Mouse (Mus musculus): Measurements from ENCODE around the gene Krt33a. TPM values are rescaled to one million over a fixed set of nuclear protein-coding genes. Genes with fewer than 3 reads are reported as not detected.

The Krt33a gene
- polyA plus RNA-seq, 1 experiment from 2014 or later = not detected

GRCm38 (mm10) chr11:100019466-100019865 is 3.5 kb upstream of the Krt33a start:
- WGBS = 91% methylated on average over 1 of the region's 1 CpGs
- Histone ChIP-seq H3K9ac (ENCODE audit: low read length) (no peak overlapping the region), H3K4me2 (ENCODE audit: low read length) (no peak overlapping the region), H3K4me3 (ENCODE audit: low read depth, low read length) (no peak overlapping the region), H3K4me1 (ENCODE audit: control insufficient read depth, insufficient read depth, low read length) (no peaks in the 10 kb centered on the region), H3K9me3 (replicated peaks; ENCODE audit: control insufficient read depth, low read length) (no peaks in the 10 kb centered on the region), H3K36me3 (ENCODE audit: control insufficient read depth, insufficient read depth, low read length) (no peaks in the 10 kb centered on the region), H3K27ac (ENCODE audit: low read depth, low read length) (no peak overlapping the region), H3K27me3 (replicated peaks; ENCODE audit: control insufficient read depth, insufficient read depth, low read length) (no peaks in the 10 kb centered on the region)
- DNase-seq (ENCODE audit: low spot score) = no peak
- ATAC-seq = no peak

DNA sequence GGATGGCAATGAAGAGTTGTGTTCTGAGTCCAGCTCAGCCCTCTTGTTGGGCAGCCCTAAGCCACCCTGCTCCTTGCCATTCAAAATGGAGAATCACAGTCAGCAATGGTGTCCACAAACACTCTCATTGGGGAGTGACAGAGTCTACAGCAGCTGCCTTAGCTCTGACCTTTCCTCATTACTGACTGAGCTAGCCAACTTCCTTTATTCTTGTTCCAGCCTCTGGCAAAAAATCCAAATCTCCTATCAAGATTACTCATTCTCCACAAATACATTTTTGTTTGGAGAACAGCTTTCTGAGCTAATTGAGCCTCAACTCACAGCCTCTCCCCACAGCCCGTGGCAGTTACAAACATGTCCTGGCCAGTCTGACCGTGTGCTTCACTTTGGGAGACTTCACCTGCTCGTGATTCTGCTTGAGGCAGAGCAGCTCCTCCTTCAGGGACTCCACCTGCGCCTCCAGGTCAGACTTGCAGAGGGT is 2.3 kb downstream of the Krt33a start:
- H3K4me1 ChIP-seq (ENCODE audit: control insufficient read depth, insufficient read depth, low read length) = no peaks in the 10 kb centered on the region
- H3K36me3 ChIP-seq (ENCODE audit: control insufficient read depth, insufficient read depth, low read length) = no peaks in the 10 kb centered on the region
- no peak overlapping the region for H3K4me3 ChIP-seq (ENCODE audit: low read depth, low read length)
- no peak overlapping the region for H3K27ac ChIP-seq (ENCODE audit: low read depth, low read length)
- no peaks in the 10 kb centered on the region for H3K9me3 ChIP-seq (replicated peaks; ENCODE audit: control insufficient read depth, low read length)
- ATAC-seq (no peak), DNase-seq (ENCODE audit: low spot score) (no peak)
- no peaks in the 10 kb centered on the region for H3K27me3 ChIP-seq (replicated peaks; ENCODE audit: control insufficient read depth, insufficient read depth, low read length)
- no peak overlapping the region for H3K4me2 ChIP-seq (ENCODE audit: low read length)
- H3K9ac ChIP-seq (ENCODE audit: low read length) = no peak overlapping the region
- WGBS = 78% methylated on average over 4 of the region's 4 CpGs

- no peak overlapping the region for H3K27ac ChIP-seq (ENCODE audit: low read depth, low read length)
- no peak overlapping the region for H3K4me2 ChIP-seq (ENCODE audit: low read length)
- H3K9ac ChIP-seq (ENCODE audit: low read length) = no peak overlapping the region
- DNase-seq (ENCODE audit: low spot score) (no peak), ATAC-seq (no peak)
- H3K4me3 ChIP-seq (ENCODE audit: low read depth, low read length) = no peak overlapping the region
- 93% methylated on average over 5 of the region's 5 CpGs for WGBS
- H3K9me3 ChIP-seq (replicated peaks; ENCODE audit: control insufficient read depth, low read length) = no peaks in the 10 kb centered on the region
- H3K36me3 ChIP-seq (ENCODE audit: control insufficient read depth, insufficient read depth, low read length) = no peaks in the 10 kb centered on the region
- no peaks in the 10 kb centered on the region for H3K4me1 ChIP-seq (ENCODE audit: control insufficient read depth, insufficient read depth, low read length)
- H3K27me3 ChIP-seq (replicated peaks; ENCODE audit: control insufficient read depth, insufficient read depth, low read length) = no peaks in the 10 kb centered on the region
Observed at GRCm38 (mm10) chr11:100010682-100011081, 5.3 kb downstream of the Krt33a start.

DNA sequence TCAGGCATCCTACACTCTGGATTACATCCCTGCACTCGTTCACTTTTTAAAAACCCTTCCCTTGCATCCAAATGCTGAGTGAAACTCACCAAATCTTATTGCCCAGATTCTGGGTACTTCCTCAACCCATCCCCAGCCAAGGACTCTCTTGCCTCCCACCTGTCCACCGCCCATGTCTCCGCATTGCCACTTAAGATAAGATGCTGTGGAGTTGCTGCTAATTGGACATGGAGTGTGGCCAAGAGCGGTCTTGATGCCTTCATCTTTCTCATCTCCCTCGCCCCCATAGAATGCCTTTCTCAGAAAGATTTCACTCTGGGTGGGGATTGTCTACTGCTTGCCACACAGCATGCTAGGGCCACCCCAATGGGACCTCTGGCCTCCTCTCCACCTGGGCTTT is 7.7 kb downstream of the Krt33a start:
- H3K27ac ChIP-seq (ENCODE audit: low read depth, low read length) = no peak overlapping the region
- no peak overlapping the region for H3K4me2 ChIP-seq (ENCODE audit: low read length)
- no peak for DNase-seq (ENCODE audit: low spot score)
- H3K36me3 ChIP-seq (ENCODE audit: control insufficient read depth, insufficient read depth, low read length) = no peaks in the 10 kb centered on the region
- H3K9ac ChIP-seq (ENCODE audit: low read length) = no peak overlapping the region
- no peak overlapping the region for H3K4me3 ChIP-seq (ENCODE audit: low read depth, low read length)
- WGBS = 84% methylated on average over 5 of the region's 5 CpGs
- no peaks in the 10 kb centered on the region for H3K9me3 ChIP-seq (replicated peaks; ENCODE audit: control insufficient read depth, low read length)
- H3K27me3 ChIP-seq (replicated peaks; ENCODE audit: control insufficient read depth, insufficient read depth, low read length) = no peaks in the 10 kb centered on the region
- H3K4me1 ChIP-seq (ENCODE audit: control insufficient read depth, insufficient read depth, low read length) = no peaks in the 10 kb centered on the region
- ATAC-seq = no peak

DNA sequence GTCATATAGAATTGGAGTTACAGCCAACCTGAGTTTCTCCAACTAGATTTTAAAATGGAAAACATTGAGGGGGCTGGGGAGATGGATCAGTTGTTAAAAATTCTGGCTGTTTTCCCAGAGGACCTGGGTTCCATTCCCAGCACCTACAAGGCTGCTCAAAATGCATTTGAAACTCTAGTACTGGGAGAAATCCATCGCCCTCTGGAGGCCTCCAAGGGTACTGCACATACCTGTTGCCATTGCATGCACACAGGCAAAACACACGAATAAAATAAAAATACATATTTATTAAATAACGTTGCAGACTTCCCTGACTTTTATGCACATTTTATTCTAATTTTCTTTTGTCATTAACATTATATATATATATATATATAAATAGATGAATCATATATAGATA is 9.4 kb downstream of the Krt33a start:
- Histone ChIP-seq H3K4me3 (ENCODE audit: low read depth, low read length) (no peak overlapping the region), H3K27ac (ENCODE audit: low read depth, low read length) (no peak overlapping the region), H3K4me2 (ENCODE audit: low read length) (no peak overlapping the region), H3K9ac (ENCODE audit: low read length) (no peak overlapping the region), H3K36me3 (ENCODE audit: control insufficient read depth, insufficient read depth, low read length) (no peaks in the 10 kb centered on the region), H3K27me3 (replicated peaks; ENCODE audit: control insufficient read depth, insufficient read depth, low read length) (no peaks in the 10 kb centered on the region), H3K9me3 (replicated peaks; ENCODE audit: control insufficient read depth, low read length) (no peaks in the 10 kb centered on the region), H3K4me1 (ENCODE audit: control insufficient read depth, insufficient read depth, low read length) (no peaks in the 10 kb centered on the region)
- ATAC-seq (no peak), DNase-seq (ENCODE audit: low spot score) (no peak)
- 51% methylated on average over 3 of the region's 3 CpGs for WGBS

GRCm38 (mm10) chr11:100005905-100006304 is 10.1 kb downstream of the Krt33a start:
- no peak overlapping the region for H3K4me2 ChIP-seq (ENCODE audit: low read length)
- ATAC-seq (no peak), DNase-seq (ENCODE audit: low spot score) (no peak)
- H3K27me3 ChIP-seq (replicated peaks; ENCODE audit: control insufficient read depth, insufficient read depth, low read length) = no peaks in the 10 kb centered on the region
- no peak overlapping the region for H3K4me3 ChIP-seq (ENCODE audit: low read depth, low read length)
- H3K9ac ChIP-seq (ENCODE audit: low read length) = no peak overlapping the region
- WGBS = 90% methylated on average over 8 of the region's 8 CpGs
- H3K36me3 ChIP-seq (ENCODE audit: control insufficient read depth, insufficient read depth, low read length) = no peaks in the 10 kb centered on the region
- H3K9me3 ChIP-seq (replicated peaks; ENCODE audit: control insufficient read depth, low read length) = no peaks in the 10 kb centered on the region
- H3K27ac ChIP-seq (ENCODE audit: low read depth, low read length) = no peak overlapping the region
- no peaks in the 10 kb centered on the region for H3K4me1 ChIP-seq (ENCODE audit: control insufficient read depth, insufficient read depth, low read length)

GRCm38 (mm10) chr11:100004846-100005245 is 11.2 kb downstream of the Krt33a start:
- Histone ChIP-seq H3K4me1 (ENCODE audit: control insufficient read depth, insufficient read depth, low read length) (no peaks in the 10 kb centered on the region), H3K4me2 (ENCODE audit: low read length) (no peak overlapping the region), H3K4me3 (ENCODE audit: low read depth, low read length) (no peak overlapping the region), H3K36me3 (ENCODE audit: control insufficient read depth, insufficient read depth, low read length) (no peaks in the 10 kb centered on the region), H3K9ac (ENCODE audit: low read length) (no peak overlapping the region), H3K27ac (ENCODE audit: low read depth, low read length) (no peak overlapping the region), H3K9me3 (replicated peaks; ENCODE audit: control insufficient read depth, low read length) (no peaks in the 10 kb centered on the region), H3K27me3 (replicated peaks; ENCODE audit: control insufficient read depth, insufficient read depth, low read length) (no peaks in the 10 kb centered on the region)
- peak; percentile 65 for DNase-seq (ENCODE audit: low spot score)
- ATAC-seq = no peak
- 26% methylated on average over 6 of the region's 6 CpGs for WGBS

GRCm38 (mm10) chr11:99999091-99999490 is 16.9 kb downstream of the Krt33a start:
- H3K27me3 ChIP-seq (replicated peaks; ENCODE audit: control insufficient read depth, insufficient read depth, low read length) = no peaks in the 10 kb centered on the region
- H3K27ac ChIP-seq (ENCODE audit: low read depth, low read length) = no peak overlapping the region
- ATAC-seq = no peak
- no peaks in the 10 kb centered on the region for H3K36me3 ChIP-seq (ENCODE audit: control insufficient read depth, insufficient read depth, low read length)
- 93% methylated on average over 7 of the region's 7 CpGs for WGBS
- H3K9me3 ChIP-seq (replicated peaks; ENCODE audit: control insufficient read depth, low read length) = no peaks in the 10 kb centered on the region
- H3K4me2 ChIP-seq (ENCODE audit: low read length) = no peak overlapping the region
- no peak overlapping the region for H3K4me3 ChIP-seq (ENCODE audit: low read depth, low read length)
- no peaks in the 10 kb centered on the region for H3K4me1 ChIP-seq (ENCODE audit: control insufficient read depth, insufficient read depth, low read length)
- DNase-seq (ENCODE audit: low spot score) = no peak
- no peak overlapping the region for H3K9ac ChIP-seq (ENCODE audit: low read length)

GRCm38 (mm10) chr11:99994384-99994661 is 21.7 kb downstream of the Krt33a start:
- no peak overlapping the region for H3K9ac ChIP-seq (ENCODE audit: low read length)
- H3K36me3 ChIP-seq (ENCODE audit: control insufficient read depth, insufficient read depth, low read length) = no peaks in the 10 kb centered on the region
- H3K4me1 ChIP-seq (ENCODE audit: control insufficient read depth, insufficient read depth, low read length) = no peaks in the 10 kb centered on the region
- H3K4me3 ChIP-seq (ENCODE audit: low read depth, low read length) = no peak overlapping the region
- no peaks in the 10 kb centered on the region for H3K27me3 ChIP-seq (replicated peaks; ENCODE audit: control insufficient read depth, insufficient read depth, low read length)
- H3K27ac ChIP-seq (ENCODE audit: low read depth, low read length) = no peak overlapping the region
- 80% methylated on average over 4 of the region's 4 CpGs for WGBS
- no peaks in the 10 kb centered on the region for H3K9me3 ChIP-seq (replicated peaks; ENCODE audit: control insufficient read depth, low read length)
- DNase-seq (ENCODE audit: low spot score) (no peak), ATAC-seq (no peak)
- H3K4me2 ChIP-seq (ENCODE audit: low read length) = no peak overlapping the region
